Mouse (Mus musculus): ENCODE measurements at regions not wholly inside any gene's neighbourhood (a gene's known extent, or its start where the extent isn't known, plus 50 kb on each side); places are given as distances from the start of the nearest gene placed in this dataset.

DNA sequence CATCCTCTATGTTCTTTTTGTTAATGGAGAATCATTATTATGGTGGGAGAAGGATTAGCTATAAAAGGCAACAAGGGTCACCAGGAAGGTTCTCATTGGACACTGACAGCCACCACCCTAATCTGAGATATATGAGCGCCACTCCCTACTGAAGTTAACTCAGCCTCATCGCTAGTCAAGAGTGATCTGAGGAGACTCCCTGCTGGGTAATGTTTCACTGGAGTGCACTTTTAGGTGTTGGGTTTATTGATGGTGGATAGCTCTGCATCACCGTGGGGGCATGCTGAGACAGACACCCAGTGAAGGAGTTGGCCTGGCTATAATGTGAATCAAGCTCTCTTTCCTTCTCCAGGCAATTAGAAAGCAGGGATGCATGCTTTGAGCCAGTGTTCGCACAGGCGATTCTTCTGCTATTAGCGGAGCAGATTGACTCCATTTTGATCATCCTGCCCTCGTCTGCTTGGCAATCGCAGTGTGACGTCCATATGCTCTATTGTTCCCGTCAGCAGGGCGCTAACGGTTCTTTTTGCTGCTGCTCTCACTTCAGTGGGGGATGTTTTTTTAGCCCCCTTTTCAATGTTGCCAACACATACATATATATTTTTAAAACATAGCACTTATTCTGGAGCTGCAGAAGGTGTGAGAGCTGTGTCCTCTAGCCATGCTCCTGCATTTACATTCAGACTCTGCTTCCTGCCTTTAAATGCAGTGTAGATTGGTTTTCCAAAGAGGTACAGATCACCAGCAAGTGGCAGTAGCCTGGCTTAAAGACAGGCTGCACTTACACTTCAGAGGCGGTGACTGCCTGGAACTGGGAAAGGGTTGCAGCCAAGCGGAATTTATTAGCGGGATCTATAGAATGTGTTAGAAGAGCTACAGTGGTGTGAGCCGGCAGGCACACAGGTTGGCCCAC, 263.9 kb upstream of the Dph6 start:
- no peaks in the 10 kb centered on the region for H3K27me3 ChIP-seq (ENCODE audit: control insufficient read depth in 1 of 2, insufficient read depth in 2 of 2, low read length in 2 of 2)
- no peak overlapping the region for H3K27ac ChIP-seq (ENCODE audit: control insufficient read depth, low read depth, low read length)
- no peak for DNase-seq (ENCODE audit: low read depth, low spot score)
- no peaks in the 10 kb centered on the region for H3K9me3 ChIP-seq (replicated peaks; ENCODE audit: insufficient read depth, low read length)
- no peak overlapping the region for H3K4me3 ChIP-seq (ENCODE audit: control insufficient read depth in 1 of 2, insufficient read depth in 1 of 2, low read depth in 2 of 2, low read length in 2 of 2)
- no peaks in the 10 kb centered on the region for H3K36me3 ChIP-seq (ENCODE audit: control insufficient read depth in 1 of 2, insufficient read depth in 2 of 2, low read length in 2 of 2)
- H3K9ac ChIP-seq (ENCODE audit: control insufficient read depth, low read depth, low read length, poor library complexity, severe bottlenecking) = no peak overlapping the region
- no peak for TF ChIP-seq RCOR1 (IDR thresholded peaks at IDR 0.05; ENCODE audit: low read depth, low read length)
- no peak for TF ChIP-seq RAD21 (IDR thresholded peaks at IDR 0.05; ENCODE audit: low read depth, low read length)
- TF ChIP-seq ZNF384 (IDR thresholded peaks at IDR 0.05; ENCODE audit: low read depth, low read length) = no peak
- TF ChIP-seq ZC3H11A (IDR thresholded peaks at IDR 0.05; ENCODE audit: low read depth, low read length) = no peak
- TF ChIP-seq TBP (IDR thresholded peaks at IDR 0.05; ENCODE audit: low read depth, low read length) = no peak
- no peak for TF ChIP-seq UBTF (IDR thresholded peaks at IDR 0.05; ENCODE audit: borderline replicate concordance, insufficient read depth, low read depth, low read length)
- no peaks in the 10 kb centered on the region for H3K4me1 ChIP-seq (ENCODE audit: control insufficient read depth in 1 of 2, insufficient read depth in 2 of 2, low read length in 2 of 2)
- no peaks in the 10 kb centered on the region for H3K79me2 ChIP-seq (ENCODE audit: control insufficient read depth, insufficient read depth, low read length, poor library complexity)

DNA sequence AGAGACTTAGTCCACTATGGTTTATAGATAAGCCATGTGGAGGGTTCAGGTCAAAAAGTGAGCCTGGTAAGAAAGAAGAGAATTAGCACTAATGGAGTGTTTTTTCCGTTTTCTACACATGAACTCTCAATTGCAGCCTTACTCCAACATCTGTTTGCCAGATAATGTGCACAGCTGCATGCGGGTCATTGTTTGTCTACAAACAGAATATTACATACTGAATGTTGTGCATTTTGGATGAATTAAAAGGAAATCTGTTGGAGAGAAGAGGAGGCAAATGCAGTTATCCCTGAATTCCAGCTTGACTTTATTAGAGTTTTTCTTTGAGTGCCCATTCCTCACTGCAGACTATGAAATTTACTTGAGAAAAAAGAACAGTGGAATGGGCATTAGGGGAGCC, 269.1 kb upstream of the Dph6 start:
- no peak overlapping the region for H3K4me3 ChIP-seq (ENCODE audit: control insufficient read depth in 1 of 2, insufficient read depth in 1 of 2, low read depth in 2 of 2, low read length in 2 of 2)
- no peak overlapping the region for H3K27ac ChIP-seq (ENCODE audit: control insufficient read depth, low read depth, low read length)
- H3K36me3 ChIP-seq (ENCODE audit: control insufficient read depth in 1 of 2, insufficient read depth in 2 of 2, low read length in 2 of 2) = no peaks in the 10 kb centered on the region
- no peak overlapping the region for H3K9ac ChIP-seq (ENCODE audit: control insufficient read depth, low read depth, low read length, poor library complexity, severe bottlenecking)
- DNase-seq (ENCODE audit: low read depth, low spot score) = no peak
- no peaks in the 10 kb centered on the region for H3K79me2 ChIP-seq (ENCODE audit: control insufficient read depth, insufficient read depth, low read length, poor library complexity)
- H3K27me3 ChIP-seq (ENCODE audit: control insufficient read depth in 1 of 2, insufficient read depth in 2 of 2, low read length in 2 of 2) = no peaks in the 10 kb centered on the region
- H3K9me3 ChIP-seq (replicated peaks; ENCODE audit: insufficient read depth, low read length) = no peaks in the 10 kb centered on the region
- no peaks in the 10 kb centered on the region for H3K4me1 ChIP-seq (ENCODE audit: control insufficient read depth in 1 of 2, insufficient read depth in 2 of 2, low read length in 2 of 2)
- TF ChIP-seq ZMIZ1 (IDR thresholded peaks at IDR 0.05; ENCODE audit: low read depth, low read length) = no peak
- no peak for TF ChIP-seq ZC3H11A (IDR thresholded peaks at IDR 0.05; ENCODE audit: low read depth, low read length)
- no peak for TF ChIP-seq GATA1 (IDR thresholded peaks at IDR 0.05; ENCODE audit: low read depth, low read length)
- no peak for TF ChIP-seq MEF2A (IDR thresholded peaks at IDR 0.05; ENCODE audit: extremely low read depth, insufficient replicate concordance, low read depth, low read length, poor library complexity, severe bottlenecking)
- TF ChIP-seq MAFK (IDR thresholded peaks at IDR 0.05; ENCODE audit: borderline replicate concordance, low read depth, low read length) = no peak
- no peak for TF ChIP-seq NELFE (IDR thresholded peaks at IDR 0.05; ENCODE audit: low read depth, low read length)
- TF ChIP-seq POLR2AphosphoS2 (IDR thresholded peaks at IDR 0.05; ENCODE audit: low read length) = no peak
- TF ChIP-seq POLR2AphosphoS5 (IDR thresholded peaks at IDR 0.05; ENCODE audit: borderline replicate concordance, low read depth, low read length) = no peak

DNA sequence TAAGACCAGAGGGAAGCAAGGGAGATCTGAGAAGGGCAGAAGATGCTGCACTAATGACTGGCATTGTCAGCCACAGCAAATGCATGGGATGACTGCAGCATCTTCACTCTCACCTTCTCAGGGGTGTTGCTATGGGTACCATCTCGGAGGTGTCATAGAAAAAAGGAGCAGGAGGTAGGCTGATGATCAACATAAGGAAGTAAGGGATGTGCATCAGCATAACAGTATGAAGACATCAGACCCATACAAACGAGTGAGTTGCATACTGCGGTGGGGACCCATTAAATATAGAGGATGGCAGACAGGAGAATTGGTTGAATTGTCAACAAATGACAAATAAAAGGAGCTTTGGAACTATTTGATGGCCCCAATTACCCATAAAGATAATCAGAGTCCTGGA, 280.7 kb upstream of the Dph6 start:
- Histone ChIP-seq H3K36me3 (ENCODE audit: control insufficient read depth in 1 of 2, insufficient read depth in 2 of 2, low read length in 2 of 2) (no peaks in the 10 kb centered on the region), H3K27ac (ENCODE audit: control insufficient read depth, low read depth, low read length) (no peak overlapping the region), H3K27me3 (ENCODE audit: control insufficient read depth in 1 of 2, insufficient read depth in 2 of 2, low read length in 2 of 2) (no peaks in the 10 kb centered on the region), H3K9ac (ENCODE audit: control insufficient read depth, low read depth, low read length, poor library complexity, severe bottlenecking) (no peak overlapping the region), H3K4me1 (ENCODE audit: control insufficient read depth in 1 of 2, insufficient read depth in 2 of 2, low read length in 2 of 2) (no peaks in the 10 kb centered on the region), H3K4me3 (ENCODE audit: control insufficient read depth in 1 of 2, insufficient read depth in 1 of 2, low read depth in 2 of 2, low read length in 2 of 2) (no peak overlapping the region), H3K79me2 (ENCODE audit: control insufficient read depth, insufficient read depth, low read length, poor library complexity) (no peaks in the 10 kb centered on the region), H3K9me3 (replicated peaks; ENCODE audit: insufficient read depth, low read length) (no peaks in the 10 kb centered on the region)
- no peak for TF ChIP-seq MYC (IDR thresholded peaks at IDR 0.05; ENCODE audit: low read depth, low read length)
- TF ChIP-seq POLR2AphosphoS2 (IDR thresholded peaks at IDR 0.05; ENCODE audit: low read length) = no peak
- no peak for TF ChIP-seq CHD2 (IDR thresholded peaks at IDR 0.05; ENCODE audit: low read length)
- TF ChIP-seq MYB (IDR thresholded peaks at IDR 0.05; ENCODE audit: low read depth, low read length) = no peak
- no peak for TF ChIP-seq MAFK (IDR thresholded peaks at IDR 0.05; ENCODE audit: borderline replicate concordance, low read depth, low read length)
- no peak for TF ChIP-seq USF2 (IDR thresholded peaks at IDR 0.05; ENCODE audit: borderline replicate concordance in 1 of 2, insufficient read depth in 1 of 2, low read depth in 1 of 2, low read length in 2 of 2)
- no peak for TF ChIP-seq BHLHE40 (IDR thresholded peaks at IDR 0.05; ENCODE audit: borderline replicate concordance, low read depth, low read length)
- no peak for TF ChIP-seq ZC3H11A (IDR thresholded peaks at IDR 0.05; ENCODE audit: low read depth, low read length)
- no peak for TF ChIP-seq ZMIZ1 (IDR thresholded peaks at IDR 0.05; ENCODE audit: low read depth, low read length)
- TF ChIP-seq HCFC1 (IDR thresholded peaks at IDR 0.05; ENCODE audit: low read depth, low read length) = no peak
- TF ChIP-seq MAZ (IDR thresholded peaks at IDR 0.05; ENCODE audit: low read depth, low read length) = no peak
- DNase-seq (ENCODE audit: low read depth, low spot score) = no peak

Measured in MEL (cell line).